Mouse (Mus musculus): ENCODE results near the gene Pde6c.

The Pde6c gene

GRCm38 (mm10) chr19:38132481-38132880 lies at the start of gene Pde6c:
Gene Pde6c, plus strand, starts transcription at chr19:38132781.
- no peak for DNase-seq

GRCm38 (mm10) chr19:38082931-38083525 lies 49.6 kb upstream of the Pde6c start:
- no peak for DNase-seq

- DNase-seq: no peak
These were observed 46.7 kb upstream of the Pde6c start for GRCm38 (mm10) chr19:38085841-38086240.

GRCm38 (mm10) chr19:38086948-38087551 lies 45.5 kb upstream of the Pde6c start:
- DNase-seq: no peak

GRCm38 (mm10) chr19:38089358-38089757 lies 43.2 kb upstream of the Pde6c start:
- DNase-seq: no peak

GRCm38 (mm10) chr19:38091512-38091985 lies 41.0 kb upstream of the Pde6c start:
- DNase-seq: no peak

GRCm38 (mm10) chr19:38096231-38096630 lies 36.4 kb upstream of the Pde6c start:
- no peak for DNase-seq

- DNase-seq: no peak
These were observed 35.5 kb upstream of the Pde6c start, which contains the start of gene Ffar4 for GRCm38 (mm10) chr19:38096858-38097758. Gene Ffar4, plus strand, starts transcription at chr19:38097071.

GRCm38 (mm10) chr19:38107871-38108270 lies 24.7 kb upstream of the Pde6c start:
- no peak for DNase-seq

- DNase-seq: no peak
These were observed 22.9 kb upstream of the Pde6c start for GRCm38 (mm10) chr19:38109506-38110242.

- no peak for DNase-seq
These were observed 21.5 kb upstream of the Pde6c start for GRCm38 (mm10) chr19:38111056-38111455.

- no peak for DNase-seq
These were observed 20.0 kb upstream of the Pde6c start for GRCm38 (mm10) chr19:38112575-38112974.

GRCm38 (mm10) chr19:38114834-38115491 lies 17.6 kb upstream of the Pde6c start:
- no peak for DNase-seq

GRCm38 (mm10) chr19:38120123-38120760 lies 12.3 kb upstream of the Pde6c start:
- DNase-seq: no peak

GRCm38 (mm10) chr19:38123921-38124320 lies 8.7 kb upstream of the Pde6c start:
- DNase-seq: no peak

GRCm38 (mm10) chr19:38124401-38125218 lies 8.0 kb upstream of the Pde6c start:
- no peak for DNase-seq

GRCm38 (mm10) chr19:38125219-38125610 lies 7.4 kb upstream of the Pde6c start, which contains the start of gene Rbp4:
Gene Rbp4, minus strand, starts transcription at chr19:38125281.
- no peak for DNase-seq

- DNase-seq: no peak
These were observed 5.9 kb upstream of the Pde6c start for GRCm38 (mm10) chr19:38126656-38127055.

GRCm38 (mm10) chr19:38133986-38134385 lies 1.4 kb downstream of the Pde6c start:
- DNase-seq: no peak

GRCm38 (mm10) chr19:38134806-38135205 lies 2.2 kb downstream of the Pde6c start:
- no peak for DNase-seq

Data from cerebellum, postnatal 36 days (tissue).